Comparison of ENCODE assay signal across 12 mouse cellular contexts in the genomic region with DNA sequence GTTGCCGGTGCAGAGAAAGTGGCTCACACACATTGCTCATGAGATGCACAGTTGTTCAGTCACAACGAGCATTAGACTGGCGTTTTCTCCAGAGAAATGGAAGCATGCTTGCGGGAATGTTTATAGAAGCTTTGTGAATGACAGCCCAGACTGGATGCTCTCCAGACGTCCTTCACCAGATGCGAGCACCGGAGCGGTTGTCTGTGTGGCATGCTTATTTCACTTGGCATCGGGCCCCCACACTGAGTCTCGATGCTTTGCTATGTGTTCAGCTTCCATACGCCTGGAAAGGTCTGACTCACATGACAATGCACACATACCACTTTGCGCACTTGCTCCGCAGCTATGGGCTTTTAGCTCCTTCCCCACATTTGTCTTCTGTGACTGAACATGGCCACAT. TPM values are rescaled to one million over a fixed set of nuclear protein-coding genes. Genes with fewer than 3 reads are reported as not detected.
DNase-seq lines count a peak whose midpoint lies in the region; ATAC-seq lines count a peak whose summit lies in the region.
"Had no signal": no experiment of that assay in that cellular context is flagged by ENCODE, and none has a peak within 500 bp of the region (broad histone marks: within the 10 kb centered on the region; RNA-seq: fewer than 3 reads in every experiment).

No protein-coding gene starts in this region.

- no peak for ATAC-seq in hindbrain, embryonic 14.5 days (ENCODE audit: low FRiP score)
- ATAC-seq: liver, embryonic 12.5 days had no signal

- no peak overlapping the region for H3K4me3 ChIP-seq in hindbrain, embryonic 14.5 days (replicated peaks; ENCODE audit: low read length)
- H3K4me3 ChIP-seq in hindbrain, embryonic 10.5 days, result no peak overlapping the region
- H3K4me3 ChIP-seq: liver, embryonic 12.5 days; megakaryocyte, embryonic 14.5 days had no signal

- no peak overlapping the region for H3K27ac ChIP-seq in hindbrain, embryonic 14.5 days
- no peak overlapping the region for H3K27ac ChIP-seq in hindbrain, embryonic 10.5 days
- H3K27ac ChIP-seq: liver, embryonic 12.5 days had no signal

- H3K9me3 ChIP-seq in hindbrain, embryonic 14.5 days (ENCODE audit: control insufficient read depth, low read length), result no peaks in the 10 kb centered on the region
- H3K9me3 ChIP-seq in hindbrain, embryonic 10.5 days, result no peaks in the 10 kb centered on the region
- H3K9me3 ChIP-seq: liver, embryonic 12.5 days had no signal

- DNase-seq in adrenal gland, postnatal 10 days, result peak; percentile 27
- DNase-seq in adrenal gland, adult 18-20 months (ENCODE audit: low spot score in 2 of 2), result no peak
- peak; percentile 22 for DNase-seq in hindbrain, embryonic 14.5 days (ENCODE audit: low spot score)
- DNase-seq in hindbrain, embryonic 10.5 days (ENCODE audit: low spot score), result no peak
- peak; percentile 10 to 16 for DNase-seq in frontal cortex, postnatal 14 days (ENCODE audit: low spot score in 2 of 2)
- DNase-seq in right cerebral cortex, adult 2 months (ENCODE audit: low spot score in 2 of 2), result peak; percentile 39 to 46
- DNase-seq in gastrocnemius, adult 8-10 months (ENCODE audit: low spot score in 2 of 2), result no peak
- DNase-seq in gastrocnemius, postnatal 4 days (ENCODE audit: low spot score in 2 of 2), result no peak
- DNase-seq: heart, adult 18-20 months; kidney, postnatal 10 days had no signal

- no peak overlapping the region for H3K4me2 ChIP-seq in hindbrain, embryonic 14.5 days (replicated peaks)
- H3K4me2 ChIP-seq: liver, embryonic 12.5 days had no signal

- H3K27me3 ChIP-seq in hindbrain, embryonic 14.5 days (ENCODE audit: control insufficient read depth, insufficient read depth, low read length), result no peaks in the 10 kb centered on the region
- no peaks in the 10 kb centered on the region for H3K27me3 ChIP-seq in hindbrain, embryonic 10.5 days (ENCODE audit: insufficient read depth, poor library complexity, severe bottlenecking)
- H3K27me3 ChIP-seq: liver, embryonic 12.5 days; megakaryocyte, embryonic 14.5 days had no signal

- no peaks in the 10 kb centered on the region for H3K36me3 ChIP-seq in hindbrain, embryonic 14.5 days (replicated peaks; ENCODE audit: control insufficient read depth, insufficient read depth)
- H3K36me3 ChIP-seq in hindbrain, embryonic 10.5 days, result no peaks in the 10 kb centered on the region
- H3K36me3 ChIP-seq: liver, embryonic 12.5 days had no signal

- no peaks in the 10 kb centered on the region for H3K4me1 ChIP-seq in hindbrain, embryonic 14.5 days (replicated peaks; ENCODE audit: control insufficient read depth, insufficient read depth, low read length)
- no peaks in the 10 kb centered on the region for H3K4me1 ChIP-seq in hindbrain, embryonic 10.5 days (replicated peaks)
- H3K4me1 ChIP-seq: liver, embryonic 12.5 days; megakaryocyte, embryonic 14.5 days had no signal

- no peak overlapping the region for H3K9ac ChIP-seq in hindbrain, embryonic 14.5 days
- H3K9ac ChIP-seq: liver, embryonic 12.5 days had no signal

- WGBS in hindbrain, embryonic 14.5 days, result 73% methylated on average over 13 of the region's 13 CpGs
- WGBS in hindbrain, embryonic 10.5 days, result 82% methylated on average over 13 of the region's 13 CpGs

RNA-seq across cellular contexts. Expression of a gene that starts 56.8 kb away (rescaled TPM):
- total RNA-seq in adrenal gland, postnatal 10 days (2021), result 10 to 100 TPM; 21.3 to 32.7 TPM
- total RNA-seq in adrenal gland, adult 18-20 months (2021), result 1 to 10 TPM; 5.0 to 9.4 TPM
- polyA plus RNA-seq in hindbrain, embryonic 14.5 days (2014; fragmentation: Nextera tagmentation; extraction: Ambion mirVana), result 12.2 and 12.9 TPM in 2 replicates
- polyA plus RNA-seq in hindbrain, embryonic 10.5 days (2016; fragmentation: Nextera tagmentation; extraction: Ambion mirVana), result 6.2 and 8.9 TPM in 2 replicates
- 1 to 10 TPM in 2 of 4 experiments, under 1 TPM in 2; 0.82 to 1.6 (median 1.1) TPM for total RNA-seq in gastrocnemius, adult 8-10 months (2022)
- total RNA-seq in gastrocnemius, postnatal 4 days (2021), result 1 to 10 TPM; 7.7 to 8.0 TPM

Comparison
In these comparisons a context has a peak if more than half of its experiments do, and no peak if none do; other contexts are left out.
1. DNase-seq: peak in adrenal gland, postnatal 10 days (single experiment), hindbrain, embryonic 14.5 days (single experiment), frontal cortex, postnatal 14 days (2 of 2) and right cerebral cortex, adult 2 months (2 of 2); none in adrenal gland, adult 18-20 months (0 of 2), hindbrain, embryonic 10.5 days (single experiment), gastrocnemius, adult 8-10 months (0 of 2) and gastrocnemius, postnatal 4 days (0 of 2).